Mouse (Mus musculus) ES-E14 (cell line): Measurements from ENCODE around the gene Aida.

Source experiments
- HCFC1 ChIP-seq: IDR thresholded peaks from 2 replicates; pipeline ENCODE4 v1.6.1; 2012; ENCODE audit warnings: low read length, inconsistent platforms, borderline replicate concordance; ENCODE audit not compliant: insufficient read depth
- MAFK ChIP-seq: IDR thresholded peaks from 2 replicates; pipeline ENCODE4 v1.6.1; 2014; ENCODE audit warnings: mild to moderate bottlenecking, low read depth, low read length, inconsistent platforms; ENCODE audit not compliant: insufficient read depth
- ZC3H11A ChIP-seq: IDR thresholded peaks from 2 replicates; pipeline ENCODE4 v1.6.1; 2012; ENCODE audit warnings: low read depth, mild to moderate bottlenecking, inconsistent platforms, low read length, borderline replicate concordance
- ZNF384 ChIP-seq: IDR thresholded peaks from 2 replicates; pipeline ENCODE4 v1.6.1; 2012; ENCODE audit warnings: low read depth, low read length, inconsistent platforms

- TF ChIP-seq MAFK = no peak
- no peak for TF ChIP-seq HCFC1
- TF ChIP-seq ZC3H11A = no peak
- no peak for TF ChIP-seq ZNF384
Observed at GRCm38 (mm10) chr1:183374728-183375127, 78.3 kb downstream of the Aida start.
